Mouse (Mus musculus) lung, postnatal 0 days (tissue): ENCODE measurements around the gene H2al1a. TPM values are rescaled to one million over a fixed set of nuclear protein-coding genes. Genes with fewer than 3 reads are reported as not detected.
"Not testable (repeated sequence)": the region's sequence is repeated elsewhere in the genome, so short reads cannot be mapped to it uniquely, and the experiment has no call there.

Source experiments
- ATAC-seq: fragments of 200-750 bp; cut with Nextera tagmentation; 2 replicates; pipeline ENCODE4 v1.8.0; 2017; ENCODE audit warnings: moderate library complexity
- DNase-seq: peaks from one replicate; pipeline ENCODE4 v3.0.0-alpha.2; 2016; ENCODE audit warnings: low spot score
- H3K27ac ChIP-seq: fragments of 300-500 bp; sonication (generic); 2 replicates; pipeline ENCODE4 v1.5.1; 2014; ENCODE audit warnings: antibody characterized with exemption, mild to moderate bottlenecking, low read length, mixed read lengths
- H3K27me3 ChIP-seq: fragments of 300-500 bp; sonication (generic); replicated peaks from 2 replicates; pipeline ENCODE4 v1.6.1; 2014; ENCODE audit warnings: low read length, mixed read lengths; ENCODE audit not compliant: insufficient read depth
- H3K36me3 ChIP-seq: fragments of 300-500 bp; sonication (generic); 2 replicates; pipeline ENCODE4 v1.6.1; 2014; ENCODE audit warnings: low read length, mixed read lengths; ENCODE audit not compliant: insufficient read depth
- H3K4me1 ChIP-seq: fragments of 300-500 bp; sonication (generic); 2 replicates; pipeline ENCODE4 v1.6.1; 2014; ENCODE audit warnings: antibody characterized with exemption, low read depth, low read length, mixed read lengths; ENCODE audit not compliant: insufficient read depth
- H3K4me2 ChIP-seq: fragments of 300-500 bp; sonication (generic); replicated peaks from 2 replicates; pipeline ENCODE4 v1.6.1; 2014; ENCODE audit warnings: low read depth, mild to moderate bottlenecking, low read length, moderate library complexity, mixed read lengths
- H3K4me3 ChIP-seq: fragments of 300-500 bp; sonication (generic); 2 replicates; pipeline ENCODE4 v1.5.1; 2014; ENCODE audit warnings: low read depth, low read length
- H3K9ac ChIP-seq: fragments of 300-500 bp; sonication (generic); replicated peaks from 2 replicates; pipeline ENCODE4 v1.6.1; 2014; ENCODE audit warnings: low read depth, mild to moderate bottlenecking
- H3K9me3 ChIP-seq: fragments of 300-500 bp; sonication (generic); 2 replicates; pipeline ENCODE4 v1.6.1; 2016; ENCODE audit warnings: low read length, mixed read lengths
- WGBS: fragments of 180-500 bp; shearing (Covaris S2); extraction: QIAGEN DNeasy Blood & Tissue Kit; methylation state at CpG from one replicate; pipeline ENCODE4 v1.1.7; 2014; 5-methylcytosine and 5-hydroxymethylcytosine counted together
- polyA plus RNA-seq: library from polyadenylated mRNA; unstranded; fragments of >200 nt; fragmentation: Nextera tagmentation; extraction: Ambion mirVana; gene quantifications from 2 replicates; pipeline ENCODE4 v1.2.1, GENCODE M21; 2015

H2al1a gene
- polyA plus RNA-seq, 1 experiment from 2014 or later: not detected

DNA sequence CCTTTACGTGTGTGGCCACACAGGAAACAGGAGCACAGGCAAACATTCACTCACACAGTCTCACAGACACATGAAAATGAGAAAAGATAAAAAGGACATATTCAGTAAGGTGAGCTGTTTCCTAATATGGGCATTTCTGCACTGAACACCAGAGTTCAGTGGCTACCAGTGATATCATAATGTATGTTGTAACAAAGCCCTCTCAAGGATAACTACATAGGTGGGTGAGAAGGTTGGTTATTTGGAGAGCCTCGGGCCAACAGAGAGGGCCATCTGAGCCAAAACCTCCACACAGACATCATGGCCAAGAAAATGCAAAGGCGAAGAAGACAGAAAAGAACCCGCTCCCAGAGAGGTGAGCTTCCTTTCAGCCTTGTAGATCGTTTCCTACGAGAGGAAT, 9.5 kb downstream of the H2al1a start, which contains the start of gene H2al1d:
Gene H2al1d, plus strand, starts transcription at position 301 of the 400 bp plus-strand sequence.
- H3K36me3 ChIP-seq, H3K4me3 ChIP-seq, DNase-seq, H3K9ac ChIP-seq, H3K4me2 ChIP-seq, H3K4me1 ChIP-seq, H3K27me3 ChIP-seq, H3K27ac ChIP-seq, H3K9me3 ChIP-seq, ATAC-seq: not testable (repeated sequence)
- WGBS: no CpG with 5 or more reads among the region's 6 CpGs

DNA sequence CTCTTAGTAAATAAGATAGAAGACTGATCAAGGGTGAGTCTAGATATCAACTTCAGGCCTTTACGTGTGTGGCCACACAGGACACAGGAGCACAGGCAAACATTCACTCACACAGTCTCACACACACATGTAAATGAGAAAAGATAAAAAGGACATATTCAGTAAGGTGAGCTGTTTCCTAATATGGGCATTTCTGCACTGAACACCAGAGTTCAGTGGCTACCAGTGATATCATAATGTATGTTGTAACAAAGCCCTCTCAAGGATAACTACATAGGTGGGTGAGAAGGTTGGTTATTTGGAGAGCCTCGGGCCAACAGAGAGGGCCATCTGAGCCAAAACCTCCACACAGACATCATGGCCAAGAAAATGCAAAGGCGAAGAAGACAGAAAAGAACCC, 12.6 kb downstream of the H2al1a start, which contains the start of gene H2al1e:
Gene H2al1e, plus strand, starts transcription at position 301 of the 400 bp plus-strand sequence.
- not testable (repeated sequence) for H3K36me3 ChIP-seq, ATAC-seq, DNase-seq, H3K4me2 ChIP-seq, H3K4me1 ChIP-seq, H3K27ac ChIP-seq, H3K9me3 ChIP-seq, H3K27me3 ChIP-seq, H3K4me3 ChIP-seq, H3K9ac ChIP-seq
- no CpG with 5 or more reads among the region's 3 CpGs for WGBS

- not testable (repeated sequence) for H3K9me3 ChIP-seq, H3K4me2 ChIP-seq, H3K27ac ChIP-seq, H3K27me3 ChIP-seq, H3K36me3 ChIP-seq, H3K4me3 ChIP-seq, ATAC-seq, H3K9ac ChIP-seq, DNase-seq, H3K4me1 ChIP-seq
- no CpG with 5 or more reads among the region's 6 CpGs for WGBS
Observed at GRCm38 (mm10) chrX:11314858-11315257, 15.8 kb downstream of the H2al1a start, which contains the start of gene H2al1f. Gene H2al1f, plus strand, starts transcription at chrX:11315158.

DNA sequence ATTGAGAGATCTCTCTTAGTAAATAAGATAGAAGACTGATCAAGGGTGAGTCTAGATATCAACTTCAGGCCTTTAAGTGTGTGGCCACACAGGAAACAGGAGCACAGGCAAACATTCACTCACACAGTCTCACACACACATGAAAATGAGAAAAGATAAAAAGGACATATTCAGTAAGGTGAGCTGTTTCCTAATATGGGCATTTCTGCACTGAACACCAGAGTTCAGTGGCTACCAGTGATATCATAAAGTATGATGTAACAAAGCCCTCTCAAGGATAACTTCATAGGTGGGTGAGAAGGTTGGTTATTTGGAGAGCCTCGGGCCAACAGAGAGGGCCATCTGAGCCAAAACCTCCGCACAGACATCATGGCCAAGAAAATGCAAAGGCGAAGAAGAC, 18.9 kb downstream of the H2al1a start, which contains the start of gene H2al1g:
Gene H2al1g, plus strand, starts transcription at position 301 of the 400 bp plus-strand sequence.
- H3K9me3 ChIP-seq, H3K4me3 ChIP-seq, DNase-seq, ATAC-seq, H3K4me2 ChIP-seq, H3K27ac ChIP-seq, H3K27me3 ChIP-seq, H3K9ac ChIP-seq, H3K4me1 ChIP-seq, H3K36me3 ChIP-seq: not testable (repeated sequence)
- no CpG with 5 or more reads among the region's 3 CpGs for WGBS

DNA sequence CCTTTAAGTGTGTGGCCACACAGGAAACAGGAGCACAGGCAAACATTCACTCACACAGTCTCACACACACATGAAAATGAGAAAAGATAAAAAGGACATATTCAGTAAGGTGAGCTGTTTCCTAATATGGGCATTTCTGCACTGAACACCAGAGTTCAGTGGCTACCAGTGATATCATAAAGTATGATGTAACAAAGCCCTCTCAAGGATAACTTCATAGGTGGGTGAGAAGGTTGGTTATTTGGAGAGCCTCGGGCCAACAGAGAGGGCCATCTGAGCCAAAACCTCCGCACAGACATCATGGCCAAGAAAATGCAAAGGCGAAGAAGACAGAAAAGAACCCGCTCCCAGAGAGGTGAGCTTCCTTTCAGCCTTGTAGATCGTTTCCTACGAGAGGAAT, 22.1 kb downstream of the H2al1a start, which contains the start of gene H2al1h:
Gene H2al1h, plus strand, starts transcription at position 301 of the 400 bp plus-strand sequence.
- not testable (repeated sequence) for H3K36me3 ChIP-seq, H3K27me3 ChIP-seq, DNase-seq, H3K4me1 ChIP-seq, H3K27ac ChIP-seq, H3K4me3 ChIP-seq, H3K9me3 ChIP-seq, H3K9ac ChIP-seq, ATAC-seq, H3K4me2 ChIP-seq
- WGBS: no CpG with 5 or more reads among the region's 6 CpGs

DNA sequence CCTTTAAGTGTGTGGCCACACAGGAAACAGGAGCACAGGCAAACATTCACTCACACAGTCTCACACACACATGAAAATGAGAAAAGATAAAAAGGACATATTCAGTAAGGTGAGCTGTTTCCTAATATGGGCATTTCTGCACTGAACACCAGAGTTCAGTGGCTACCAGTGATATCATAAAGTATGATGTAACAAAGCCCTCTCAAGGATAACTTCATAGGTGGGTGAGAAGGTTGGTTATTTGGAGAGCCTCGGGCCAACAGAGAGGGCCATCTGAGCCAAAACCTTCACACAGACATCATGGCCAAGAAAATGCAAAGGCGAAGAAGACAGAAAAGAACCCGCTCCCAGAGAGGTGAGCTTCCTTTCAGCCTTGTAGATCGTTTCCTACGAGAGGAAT, 25.3 kb downstream of the H2al1a start, which contains the start of gene H2al1i:
Gene H2al1i, plus strand, starts transcription at position 301 of the 400 bp plus-strand sequence.
- not testable (repeated sequence) for H3K27ac ChIP-seq, DNase-seq, H3K9me3 ChIP-seq, H3K4me1 ChIP-seq, H3K27me3 ChIP-seq, H3K4me2 ChIP-seq, H3K4me3 ChIP-seq, ATAC-seq, H3K9ac ChIP-seq, H3K36me3 ChIP-seq
- WGBS: 67% methylated on average over 2 of the region's 5 CpGs

- H3K4me2 ChIP-seq, ATAC-seq, H3K9ac ChIP-seq, H3K4me3 ChIP-seq, H3K27ac ChIP-seq, H3K27me3 ChIP-seq, H3K4me1 ChIP-seq, H3K36me3 ChIP-seq, H3K9me3 ChIP-seq, DNase-seq: not testable (repeated sequence)
- WGBS: 81% methylated on average over 2 of the region's 2 CpGs
Observed at GRCm38 (mm10) chrX:11327522-11327921, 28.5 kb downstream of the H2al1a start, which contains the start of gene H2al1j. Gene H2al1j, plus strand, starts transcription at chrX:11327822.
